Mouse (Mus musculus): Measurements from ENCODE around the gene Plekha6. TPM values are rescaled to one million over a fixed set of nuclear protein-coding genes. Genes with fewer than 3 reads are reported as not detected.

The Plekha6 gene
- polyA plus RNA-seq, 1 experiment from 2014 or later, result 28.5 TPM

- 48% methylated on average over 9 of the region's 9 CpGs for WGBS
- Histone ChIP-seq H3K27ac (peak overlapping the region; percentile 51; the same call in 1 of the 2 replicates), H3K9ac (replicated peaks) (0 out of 2 replicates have a peak overlapping the region, but pooled peaks have one; percentile 44), H3K4me2 (replicated peaks) (no peak overlapping the region), H3K9me3 (no peaks in the 10 kb centered on the region), H3K36me3 (peaks cover 5% of the 10 kb centered on the region), H3K4me3 (replicated peaks) (no peak overlapping the region), H3K4me1 (replicated peaks) (peaks cover 83% of the 10 kb centered on the region), H3K27me3 (no peaks in the 10 kb centered on the region)
- 0 out of 2 replicates have a peak, but pooled peaks have one; percentile 17 for ATAC-seq
Observed at GRCm38 (mm10) chr1:133254856-133255764, 91.1 kb downstream of the Plekha6 start.

GRCm38 (mm10) chr1:133255776-133256175, 91.8 kb downstream of the Plekha6 start:
- Histone ChIP-seq H3K4me2 (replicated peaks) (no peak overlapping the region), H3K4me3 (replicated peaks) (no peak overlapping the region), H3K27me3 (no peaks in the 10 kb centered on the region), H3K9ac (replicated peaks) (0 out of 2 replicates have a peak overlapping the region, but pooled peaks have one; percentile 44), H3K9me3 (no peaks in the 10 kb centered on the region), H3K4me1 (replicated peaks) (peaks cover 77% of the 10 kb centered on the region), H3K27ac (peak overlapping the region; percentile 51), H3K36me3 (peaks cover 11% of the 10 kb centered on the region)
- no peak for ATAC-seq
- 47% methylated on average over 5 of the region's 5 CpGs for WGBS

GRCm38 (mm10) chr1:133256347-133256746, 92.3 kb downstream of the Plekha6 start:
- Histone ChIP-seq H3K4me3 (replicated peaks) (no peak overlapping the region), H3K9me3 (no peaks in the 10 kb centered on the region), H3K4me2 (replicated peaks) (no peak overlapping the region), H3K27ac (peak overlapping the region; percentile 51), H3K9ac (replicated peaks) (no peak overlapping the region), H3K36me3 (peaks cover 15% of the 10 kb centered on the region), H3K27me3 (no peaks in the 10 kb centered on the region), H3K4me1 (replicated peaks) (peaks cover 71% of the 10 kb centered on the region)
- no peak for ATAC-seq
- 77% methylated on average over 8 of the region's 8 CpGs for WGBS

- Histone ChIP-seq H3K27ac (no peak overlapping the region), H3K36me3 (peaks cover 38% of the 10 kb centered on the region), H3K27me3 (no peaks in the 10 kb centered on the region), H3K9me3 (no peaks in the 10 kb centered on the region), H3K4me2 (replicated peaks) (no peak overlapping the region), H3K4me3 (replicated peaks) (no peak overlapping the region), H3K4me1 (replicated peaks) (peaks cover 49% of the 10 kb centered on the region), H3K9ac (replicated peaks) (no peak overlapping the region)
- WGBS, result 67% methylated on average over 6 of the region's 6 CpGs
- no peak for ATAC-seq
Observed at GRCm38 (mm10) chr1:133258694-133259093, 94.7 kb downstream of the Plekha6 start.

GRCm38 (mm10) chr1:133262628-133263027, 98.6 kb downstream of the Plekha6 start:
- Histone ChIP-seq H3K36me3 (peaks cover 71% of the 10 kb centered on the region), H3K4me2 (replicated peaks) (no peak overlapping the region), H3K4me3 (replicated peaks) (no peak overlapping the region), H3K27ac (no peak overlapping the region), H3K9me3 (no peaks in the 10 kb centered on the region), H3K4me1 (replicated peaks) (peaks cover 41% of the 10 kb centered on the region), H3K27me3 (no peaks in the 10 kb centered on the region), H3K9ac (replicated peaks) (no peak overlapping the region)
- ATAC-seq, result no peak
- 92% methylated on average over 6 of the region's 6 CpGs for WGBS

GRCm38 (mm10) chr1:133263134-133263533, 99.1 kb downstream of the Plekha6 start:
- Histone ChIP-seq H3K27ac (no peak overlapping the region), H3K4me1 (replicated peaks) (peaks cover 41% of the 10 kb centered on the region), H3K4me2 (replicated peaks) (no peak overlapping the region), H3K36me3 (peaks cover 71% of the 10 kb centered on the region), H3K9ac (replicated peaks) (no peak overlapping the region), H3K4me3 (replicated peaks) (no peak overlapping the region), H3K27me3 (no peaks in the 10 kb centered on the region), H3K9me3 (no peaks in the 10 kb centered on the region)
- no peak for ATAC-seq
- 89% methylated on average over 7 of the region's 7 CpGs for WGBS

- peaks cover 51% of the 10 kb centered on the region for H3K4me1 ChIP-seq (replicated peaks)
- no peak for ATAC-seq
- peaks cover 80% of the 10 kb centered on the region for H3K36me3 ChIP-seq
- no peak overlapping the region for H3K4me2 ChIP-seq (replicated peaks)
- 68% methylated on average over 12 of the region's 12 CpGs for WGBS
- H3K9ac ChIP-seq (replicated peaks), result 0 out of 2 replicates have a peak overlapping the region, but pooled peaks have one; percentile 19
- H3K4me3 ChIP-seq (replicated peaks), result no peak overlapping the region
- H3K27me3 ChIP-seq, result no peaks in the 10 kb centered on the region
- no peaks in the 10 kb centered on the region for H3K9me3 ChIP-seq
- peak overlapping the region; percentile 44; the same call in 1 of the 2 replicates for H3K27ac ChIP-seq
Observed at GRCm38 (mm10) chr1:133264367-133264766, 100.4 kb downstream of the Plekha6 start.

GRCm38 (mm10) chr1:133265114-133265766, 101.2 kb downstream of the Plekha6 start:
- WGBS, result 69% methylated on average over 11 of the region's 11 CpGs
- no peak overlapping the region for H3K4me2 ChIP-seq (replicated peaks)
- H3K4me1 ChIP-seq (replicated peaks), result peaks cover 53% of the 10 kb centered on the region
- no peaks in the 10 kb centered on the region for H3K9me3 ChIP-seq
- no peak for ATAC-seq
- peaks cover 83% of the 10 kb centered on the region for H3K36me3 ChIP-seq
- H3K9ac ChIP-seq (replicated peaks), result no peak overlapping the region
- H3K27me3 ChIP-seq, result no peaks in the 10 kb centered on the region
- H3K27ac ChIP-seq, result no peak overlapping the region
- H3K4me3 ChIP-seq (replicated peaks), result no peak overlapping the region

- no peak for ATAC-seq
- 40% methylated on average over 3 of the region's 3 CpGs for WGBS
- no peak overlapping the region for H3K4me2 ChIP-seq (replicated peaks)
Observed at GRCm38 (mm10) chr1:133267094-133267493, 103.1 kb downstream of the Plekha6 start.

GRCm38 (mm10) chr1:133267813-133268492, 103.9 kb downstream of the Plekha6 start:
- peaks cover 56% of the 10 kb centered on the region for H3K4me1 ChIP-seq (replicated peaks)
- H3K9me3 ChIP-seq, result no peaks in the 10 kb centered on the region
- peak overlapping the region; percentile 4; the same call in 1 of the 2 replicates for H3K4me2 ChIP-seq (replicated peaks)
- H3K27ac ChIP-seq, result peak overlapping the region; percentile 81
- peaks cover 83% of the 10 kb centered on the region for H3K36me3 ChIP-seq
- 7% methylated on average over 10 of the region's 10 CpGs for WGBS
- peak overlapping the region; percentile 50 for H3K9ac ChIP-seq (replicated peaks)
- ATAC-seq, result peak; percentile 75
- no peaks in the 10 kb centered on the region for H3K27me3 ChIP-seq
- no peak overlapping the region for H3K4me3 ChIP-seq (replicated peaks)

More at GRCm38 (mm10) chr1:133267094-133267493, 103.1 kb downstream of the Plekha6 start:
- Histone ChIP-seq H3K27me3 (no peaks in the 10 kb centered on the region), H3K4me3 (replicated peaks) (no peak overlapping the region), H3K9me3 (no peaks in the 10 kb centered on the region), H3K36me3 (peaks cover 83% of the 10 kb centered on the region), H3K27ac (peak overlapping the region; percentile 81), H3K9ac (replicated peaks) (peak overlapping the region; percentile 50), H3K4me1 (replicated peaks) (peaks cover 56% of the 10 kb centered on the region)

- peak overlapping the region; percentile 50; the same call in 1 of the 2 replicates for H3K9ac ChIP-seq (replicated peaks)
- H3K4me1 ChIP-seq (replicated peaks), result peaks cover 56% of the 10 kb centered on the region
- H3K4me3 ChIP-seq (replicated peaks), result no peak overlapping the region
- H3K4me2 ChIP-seq (replicated peaks), result no peak overlapping the region
- WGBS, result 65% methylated on average over 3 of the region's 3 CpGs
- peak overlapping the region; percentile 81 for H3K27ac ChIP-seq
- H3K27me3 ChIP-seq, result no peaks in the 10 kb centered on the region
- peak; percentile 68 for ATAC-seq
- H3K9me3 ChIP-seq, result no peaks in the 10 kb centered on the region
- H3K36me3 ChIP-seq, result peaks cover 83% of the 10 kb centered on the region
Observed at GRCm38 (mm10) chr1:133268503-133268902, 104.5 kb downstream of the Plekha6 start.
